Mouse (Mus musculus) 3134 (cell line): ENCODE measurements around the gene Galnt11.

Source experiments
- DNase-seq: peaks from one replicate; pipeline ENCODE4 v3.0.0-alpha.2; 2011; ENCODE audit warnings: low spot score; ENCODE audit not compliant: insufficient read length; ENCODE audit errors: extremely low read depth

Galnt11 gene

GRCm38 (mm10) chr5:25252825-25253544 lies 31.3 kb downstream of the Galnt11 start:
- DNase-seq, result no peak

- no peak for DNase-seq
Observed at GRCm38 (mm10) chr5:25254491-25254890, 32.8 kb downstream of the Galnt11 start.

- DNase-seq, result no peak
Observed at GRCm38 (mm10) chr5:25256686-25257085, 35.0 kb downstream of the Galnt11 start.

- DNase-seq, result no peak
Observed at GRCm38 (mm10) chr5:25261452-25261851, 39.7 kb downstream of the Galnt11 start.

- DNase-seq, result no peak
Observed at GRCm38 (mm10) chr5:25262266-25262665, 40.6 kb downstream of the Galnt11 start.

GRCm38 (mm10) chr5:25268258-25268888 lies 46.7 kb downstream of the Galnt11 start:
- DNase-seq, result no peak

GRCm38 (mm10) chr5:25275629-25276028 lies 53.9 kb downstream of the Galnt11 start:
- no peak for DNase-seq

- no peak for DNase-seq
Observed at GRCm38 (mm10) chr5:25276365-25276764, 54.7 kb downstream of the Galnt11 start.

- DNase-seq, result no peak
Observed at GRCm38 (mm10) chr5:25283988-25284387, 62.3 kb downstream of the Galnt11 start.

GRCm38 (mm10) chr5:25296830-25297229 lies 75.1 kb downstream of the Galnt11 start:
- DNase-seq, result no peak

GRCm38 (mm10) chr5:25310226-25310625 lies 88.5 kb downstream of the Galnt11 start:
- DNase-seq, result no peak

GRCm38 (mm10) chr5:25313881-25314280 lies 92.2 kb downstream of the Galnt11 start:
- no peak for DNase-seq
